Mouse (Mus musculus): ENCODE results near the gene Tubgcp5. TPM values are rescaled to one million over a fixed set of nuclear protein-coding genes. Genes with fewer than 3 reads are reported as not detected.

Tubgcp5 gene
- polyA plus RNA-seq, 1 experiment from 2014 or later, result 39.5 TPM

- H3K27ac ChIP-seq (replicated peaks; ENCODE audit: low read depth, low read length), result no peak overlapping the region
- H3K27me3 ChIP-seq (ENCODE audit: control insufficient read depth, insufficient read depth, low read length), result no peaks in the 10 kb centered on the region
- peaks cover 59% of the 10 kb centered on the region for H3K36me3 ChIP-seq (ENCODE audit: control insufficient read depth, insufficient read depth, low read length)
- DNase-seq, result no peak
- 86% methylated on average over 7 of the region's 7 CpGs for WGBS
- no peak overlapping the region for H3K9ac ChIP-seq (replicated peaks; ENCODE audit: low read length)
- H3K4me3 ChIP-seq (replicated peaks; ENCODE audit: low read depth, low read length), result no peak overlapping the region
- no peak for ATAC-seq (ENCODE audit: low FRiP score, low TSS enrichment)
- no peaks in the 10 kb centered on the region for H3K9me3 ChIP-seq (ENCODE audit: control insufficient read depth, low read length)
- no peaks in the 10 kb centered on the region for H3K4me1 ChIP-seq (ENCODE audit: control insufficient read depth, insufficient read depth, low read length)
- no peak overlapping the region for H3K4me2 ChIP-seq (ENCODE audit: low read length)
These were observed 80.7 kb downstream of the Tubgcp5 start for GRCm38 (mm10) chr7:55874703-55875102.

GRCm38 (mm10) chr7:55877721-55878120 lies 83.8 kb downstream of the Tubgcp5 start:
- H3K4me3 ChIP-seq (replicated peaks; ENCODE audit: low read depth, low read length), result no peak overlapping the region
- no peak overlapping the region for H3K9ac ChIP-seq (replicated peaks; ENCODE audit: low read length)
- ATAC-seq (ENCODE audit: low FRiP score, low TSS enrichment) (no peak), DNase-seq (no peak)
- no peaks in the 10 kb centered on the region for H3K9me3 ChIP-seq (ENCODE audit: control insufficient read depth, low read length)
- 92% methylated on average over 10 of the region's 10 CpGs for WGBS
- H3K36me3 ChIP-seq (ENCODE audit: control insufficient read depth, insufficient read depth, low read length), result peaks cover 73% of the 10 kb centered on the region
- H3K4me2 ChIP-seq (ENCODE audit: low read length), result no peak overlapping the region
- H3K27ac ChIP-seq (replicated peaks; ENCODE audit: low read depth, low read length), result no peak overlapping the region
- no peaks in the 10 kb centered on the region for H3K4me1 ChIP-seq (ENCODE audit: control insufficient read depth, insufficient read depth, low read length)
- no peaks in the 10 kb centered on the region for H3K27me3 ChIP-seq (ENCODE audit: control insufficient read depth, insufficient read depth, low read length)

- Histone ChIP-seq H3K36me3 (ENCODE audit: control insufficient read depth, insufficient read depth, low read length) (peaks cover 43% of the 10 kb centered on the region), H3K27ac (replicated peaks; ENCODE audit: low read depth, low read length) (no peak overlapping the region), H3K4me3 (replicated peaks; ENCODE audit: low read depth, low read length) (no peak overlapping the region), H3K4me1 (ENCODE audit: control insufficient read depth, insufficient read depth, low read length) (no peaks in the 10 kb centered on the region), H3K9me3 (ENCODE audit: control insufficient read depth, low read length) (no peaks in the 10 kb centered on the region), H3K27me3 (ENCODE audit: control insufficient read depth, insufficient read depth, low read length) (no peaks in the 10 kb centered on the region), H3K4me2 (ENCODE audit: low read length) (no peak overlapping the region), H3K9ac (replicated peaks; ENCODE audit: low read length) (no peak overlapping the region)
- no peak for ATAC-seq (ENCODE audit: low FRiP score, low TSS enrichment)
- WGBS, result 91% methylated on average over 9 of the region's 9 CpGs
- DNase-seq, result no peak
These were observed 86.9 kb downstream of the Tubgcp5 start for GRCm38 (mm10) chr7:55880882-55881281.

Other genes with a start within 250 kb of the Tubgcp5 start
- gene Siglech, start 26.0 kb upstream of the Tubgcp5 start, polyA plus RNA-seq (2014; fragmentation: Nextera tagmentation; extraction: Ambion mirVana), result 1.6 and 1.8 TPM in 2 replicates
- 29.7 and 55.1 TPM in 2 replicates for gene Cyfip1, start 47.6 kb downstream of the Tubgcp5 start, polyA plus RNA-seq (2014; fragmentation: Nextera tagmentation; extraction: Ambion mirVana)
- 37.3 and 45.1 TPM in 2 replicates for gene Nipa2, start 168.3 kb downstream of the Tubgcp5 start, polyA plus RNA-seq (2014; fragmentation: Nextera tagmentation; extraction: Ambion mirVana)
- 19.4 and 20.1 TPM in 2 replicates for gene Nipa1, start 225.8 kb downstream of the Tubgcp5 start, polyA plus RNA-seq (2014; fragmentation: Nextera tagmentation; extraction: Ambion mirVana)

All from midbrain, embryonic 14.5 days (tissue).